Mouse (Mus musculus): ENCODE measurements around the gene Arl9. TPM values are rescaled to one million over a fixed set of nuclear protein-coding genes. Genes with fewer than 3 reads are reported as not detected.

Arl9 gene
- polyA plus RNA-seq, 1 experiment from 2014 or later: 0.37 TPM

DNA sequence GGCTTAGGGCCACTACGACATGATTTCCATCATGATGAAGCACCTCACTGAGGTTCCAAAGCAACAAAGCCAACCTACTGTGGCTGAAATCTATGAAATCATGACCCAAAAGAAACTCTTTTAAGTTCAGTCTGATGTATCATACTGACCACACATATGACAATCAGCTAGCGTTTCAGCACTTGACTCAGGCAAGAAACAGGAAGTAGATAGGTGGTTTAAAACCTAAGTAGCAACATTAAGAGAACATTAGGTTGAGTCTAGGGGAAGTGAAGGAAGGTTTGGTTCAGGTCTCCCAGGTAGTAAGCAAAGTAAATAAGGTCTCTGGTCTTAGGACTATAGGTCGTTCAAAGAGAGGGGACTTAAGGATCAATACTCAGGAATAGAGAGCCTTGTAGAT is 30.4 kb upstream of the Arl9 start:
- WGBS: 72% methylated on average over 3 of the region's 3 CpGs
- Histone ChIP-seq H3K27me3 (ENCODE audit: control insufficient read depth, insufficient read depth, low read length) (no peaks in the 10 kb centered on the region), H3K4me2 (peak overlapping the region; percentile 88), H3K36me3 (ENCODE audit: control insufficient read depth, insufficient read depth, low read length) (peaks cover 7% of the 10 kb centered on the region; the same call in 1 of the 2 replicates), H3K9me3 (ENCODE audit: control insufficient read depth, low read length) (no peaks in the 10 kb centered on the region), H3K4me1 (ENCODE audit: control insufficient read depth, insufficient read depth, low read length) (peaks cover 11% of the 10 kb centered on the region), H3K4me3 (ENCODE audit: low read depth, low read length) (peak overlapping the region; percentile 58), H3K9ac (ENCODE audit: low read length) (peak overlapping the region; percentile 67), H3K27ac (ENCODE audit: low read depth, low read length) (no peak overlapping the region)
- ATAC-seq (ENCODE audit: low FRiP score) (no peak), DNase-seq (ENCODE audit: low spot score, missing footprints) (no peak)

DNA sequence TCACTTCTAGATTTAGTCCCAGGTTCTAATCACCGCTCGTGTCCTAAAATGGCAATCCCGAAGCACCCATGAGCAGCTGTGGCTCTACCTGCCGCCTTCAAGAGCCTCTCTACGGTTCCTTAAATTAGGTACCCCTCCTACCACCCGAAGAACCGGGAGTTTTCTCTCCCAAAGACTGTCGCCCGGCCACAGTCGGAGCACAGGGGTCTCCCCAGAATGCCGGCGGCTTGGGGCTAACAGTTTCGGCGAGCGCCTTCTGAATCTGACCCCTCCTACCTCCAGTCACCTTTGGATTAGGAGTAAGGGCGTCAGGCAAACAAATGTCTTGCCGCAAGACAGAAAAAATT is 29.7 kb upstream of the Arl9 start:
- H3K36me3 ChIP-seq (ENCODE audit: control insufficient read depth, insufficient read depth, low read length): peaks cover 3% of the 10 kb centered on the region; the same call in 1 of the 2 replicates
- H3K27me3 ChIP-seq (ENCODE audit: control insufficient read depth, insufficient read depth, low read length): no peaks in the 10 kb centered on the region
- H3K9me3 ChIP-seq (ENCODE audit: control insufficient read depth, low read length): no peaks in the 10 kb centered on the region
- H3K27ac ChIP-seq (ENCODE audit: low read depth, low read length): no peak overlapping the region
- peak overlapping the region; percentile 58 for H3K4me3 ChIP-seq (ENCODE audit: low read depth, low read length)
- H3K4me2 ChIP-seq: peak overlapping the region; percentile 88
- ATAC-seq (ENCODE audit: low FRiP score) (peak; percentile 57; the same call in 1 of the 2 replicates), DNase-seq (ENCODE audit: low spot score, missing footprints) (no peak)
- H3K4me1 ChIP-seq (ENCODE audit: control insufficient read depth, insufficient read depth, low read length): peaks cover 11% of the 10 kb centered on the region
- H3K9ac ChIP-seq (ENCODE audit: low read length): peak overlapping the region; percentile 67
- 4% methylated on average over 17 of the region's 17 CpGs for WGBS

DNA sequence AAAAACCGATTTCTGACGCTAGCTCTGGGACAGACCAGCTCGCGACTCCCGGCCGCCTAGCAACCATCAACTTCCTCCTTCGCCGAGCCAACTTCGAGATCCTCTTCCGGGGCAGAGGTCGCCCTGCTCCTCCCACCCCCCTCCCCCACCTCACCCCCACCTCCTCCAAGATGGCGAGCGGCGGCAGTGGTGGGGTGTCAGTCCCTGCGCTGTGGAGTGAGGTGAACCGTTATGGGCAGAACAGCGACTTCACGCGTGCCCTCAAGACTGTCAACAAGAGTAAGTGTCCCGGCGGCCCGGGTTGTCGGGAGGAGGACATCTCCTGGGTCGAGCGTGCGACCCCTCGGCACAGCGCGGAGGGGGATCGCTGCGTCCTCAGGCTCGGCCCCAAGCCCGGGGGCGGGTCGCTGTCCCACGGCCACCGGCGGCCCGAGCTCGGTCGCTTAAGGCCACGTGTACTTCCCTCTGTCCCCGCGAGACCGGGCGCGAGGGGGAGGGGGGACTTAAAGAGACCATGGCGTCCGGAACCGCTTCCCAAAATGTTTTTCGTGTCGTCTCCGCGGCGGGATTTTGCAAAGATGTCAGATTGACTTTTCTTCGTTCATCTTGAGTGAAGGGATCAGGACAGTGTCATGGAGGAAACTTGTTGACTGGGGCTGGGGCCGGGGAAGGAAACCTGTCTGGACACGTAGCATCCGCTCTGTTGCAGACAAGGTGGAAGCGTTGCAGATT is 29.1 kb upstream of the Arl9 start, which contains the start of gene Srp72:
Gene Srp72, plus strand, starts transcription at position 130 of the 732 bp plus-strand sequence.
- Histone ChIP-seq H3K4me2 (peak within 1 kb of the TSS; percentile 88), H3K27me3 (ENCODE audit: control insufficient read depth, insufficient read depth, low read length) (no peaks in the 10 kb centered on the region), H3K36me3 (ENCODE audit: control insufficient read depth, insufficient read depth, low read length) (peaks cover 7% of the 10 kb centered on the region; the same call in 1 of the 2 replicates), H3K4me3 (ENCODE audit: low read depth, low read length) (peak within 1 kb of the TSS; percentile 58), H3K9ac (ENCODE audit: low read length) (peak within 1 kb of the TSS; percentile 67), H3K9me3 (ENCODE audit: control insufficient read depth, low read length) (no peaks in the 10 kb centered on the region), H3K27ac (ENCODE audit: low read depth, low read length) (peak within 1 kb of the TSS; percentile 33), H3K4me1 (ENCODE audit: control insufficient read depth, insufficient read depth, low read length) (peaks cover 11% of the 10 kb centered on the region)
- peak; percentile 98 for DNase-seq (ENCODE audit: low spot score, missing footprints)
- peak; percentile 97 for ATAC-seq (ENCODE audit: low FRiP score)
- under 1% methylated on average over 57 of the region's 60 CpGs for WGBS

DNA sequence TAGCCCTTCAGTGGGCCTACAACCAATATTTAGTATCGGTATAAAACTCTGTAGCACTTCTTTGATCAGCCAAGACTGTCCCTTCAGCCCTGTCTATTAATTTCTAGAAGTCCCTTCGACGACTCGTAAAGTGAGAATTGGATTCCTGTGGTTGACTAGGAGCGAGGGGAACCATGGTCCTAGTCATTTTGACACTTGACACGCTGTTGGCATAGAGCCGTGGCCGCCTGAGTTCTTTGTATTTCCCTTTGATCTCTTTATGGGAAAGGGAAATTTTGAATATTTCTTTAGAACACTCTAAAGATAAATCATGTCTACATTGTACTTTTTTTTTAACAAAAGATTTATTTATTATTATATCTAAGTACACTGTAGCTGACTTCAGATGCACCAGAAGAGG is 28.1 kb upstream of the Arl9 start:
- DNase-seq (ENCODE audit: low spot score, missing footprints) (no peak), ATAC-seq (ENCODE audit: low FRiP score) (no peak)
- Histone ChIP-seq H3K4me1 (ENCODE audit: control insufficient read depth, insufficient read depth, low read length) (peaks cover 11% of the 10 kb centered on the region), H3K4me2 (peak overlapping the region; percentile 88), H3K27me3 (ENCODE audit: control insufficient read depth, insufficient read depth, low read length) (no peaks in the 10 kb centered on the region), H3K9ac (ENCODE audit: low read length) (no peak overlapping the region), H3K9me3 (ENCODE audit: control insufficient read depth, low read length) (no peaks in the 10 kb centered on the region), H3K36me3 (ENCODE audit: control insufficient read depth, insufficient read depth, low read length) (peaks cover 13% of the 10 kb centered on the region; the same call in 1 of the 2 replicates), H3K27ac (ENCODE audit: low read depth, low read length) (no peak overlapping the region), H3K4me3 (ENCODE audit: low read depth, low read length) (peak overlapping the region; percentile 58)
- 89% methylated on average over 8 of the region's 8 CpGs for WGBS

DNA sequence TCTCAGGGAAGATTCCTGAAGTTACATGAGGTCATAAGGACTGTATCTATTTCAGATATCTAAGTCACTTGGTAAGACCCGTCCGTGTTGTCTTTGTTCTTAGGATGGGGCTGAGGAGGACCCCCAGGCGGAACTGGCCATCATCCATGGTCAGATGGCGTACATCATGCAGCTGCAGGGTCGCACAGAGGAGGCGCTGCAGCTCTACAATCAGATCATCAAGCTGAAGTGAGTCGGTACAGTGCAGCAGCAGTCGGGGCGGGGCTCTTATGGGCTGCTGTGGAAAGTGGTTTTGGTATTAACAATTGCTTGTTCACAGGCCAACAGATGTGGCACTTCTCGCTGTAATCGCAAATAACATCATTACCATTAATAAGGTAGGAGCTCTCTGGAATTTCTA is 19.8 kb upstream of the Arl9 start:
- H3K9ac ChIP-seq (ENCODE audit: low read length): no peak overlapping the region
- no peaks in the 10 kb centered on the region for H3K27me3 ChIP-seq (ENCODE audit: control insufficient read depth, insufficient read depth, low read length)
- 92% methylated on average over 11 of the region's 11 CpGs for WGBS
- DNase-seq (ENCODE audit: low spot score, missing footprints) (no peak), ATAC-seq (ENCODE audit: low FRiP score) (no peak)
- H3K4me2 ChIP-seq: no peak overlapping the region
- peaks cover 28% of the 10 kb centered on the region for H3K36me3 ChIP-seq (ENCODE audit: control insufficient read depth, insufficient read depth, low read length)
- no peaks in the 10 kb centered on the region for H3K4me1 ChIP-seq (ENCODE audit: control insufficient read depth, insufficient read depth, low read length)
- no peaks in the 10 kb centered on the region for H3K9me3 ChIP-seq (ENCODE audit: control insufficient read depth, low read length)
- no peak overlapping the region for H3K4me3 ChIP-seq (ENCODE audit: low read depth, low read length)
- no peak overlapping the region for H3K27ac ChIP-seq (ENCODE audit: low read depth, low read length)

DNA sequence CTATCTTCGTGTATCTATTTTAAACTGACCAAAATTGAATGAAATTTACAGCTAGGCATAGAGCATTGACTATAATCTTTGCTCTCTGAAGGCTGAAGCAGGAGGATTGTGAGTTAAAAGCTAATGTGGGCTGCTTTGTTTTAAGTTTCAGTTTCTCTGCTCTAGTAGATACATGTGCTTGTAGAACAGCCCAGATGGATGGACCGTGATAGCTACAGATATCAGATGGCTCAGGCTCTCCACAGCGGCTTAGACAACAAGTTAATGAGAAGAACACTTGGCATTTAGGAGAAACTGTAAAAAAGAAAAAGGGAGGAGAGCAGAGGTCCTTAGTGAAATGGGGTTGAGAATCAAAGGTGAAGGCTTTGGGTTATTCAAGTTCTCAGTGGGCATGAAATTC is 13.1 kb upstream of the Arl9 start:
- ATAC-seq (ENCODE audit: low FRiP score) (no peak), DNase-seq (ENCODE audit: low spot score, missing footprints) (no peak)
- peaks cover 11% of the 10 kb centered on the region; the same call in 1 of the 2 replicates for H3K36me3 ChIP-seq (ENCODE audit: control insufficient read depth, insufficient read depth, low read length)
- H3K9ac ChIP-seq (ENCODE audit: low read length): no peak overlapping the region
- H3K4me2 ChIP-seq: no peak overlapping the region
- no peaks in the 10 kb centered on the region for H3K4me1 ChIP-seq (ENCODE audit: control insufficient read depth, insufficient read depth, low read length)
- 96% methylated on average over 3 of the region's 3 CpGs for WGBS
- no peak overlapping the region for H3K4me3 ChIP-seq (ENCODE audit: low read depth, low read length)
- no peaks in the 10 kb centered on the region for H3K27me3 ChIP-seq (ENCODE audit: control insufficient read depth, insufficient read depth, low read length)
- no peaks in the 10 kb centered on the region for H3K9me3 ChIP-seq (ENCODE audit: control insufficient read depth, low read length)
- H3K27ac ChIP-seq (ENCODE audit: low read depth, low read length): no peak overlapping the region

DNA sequence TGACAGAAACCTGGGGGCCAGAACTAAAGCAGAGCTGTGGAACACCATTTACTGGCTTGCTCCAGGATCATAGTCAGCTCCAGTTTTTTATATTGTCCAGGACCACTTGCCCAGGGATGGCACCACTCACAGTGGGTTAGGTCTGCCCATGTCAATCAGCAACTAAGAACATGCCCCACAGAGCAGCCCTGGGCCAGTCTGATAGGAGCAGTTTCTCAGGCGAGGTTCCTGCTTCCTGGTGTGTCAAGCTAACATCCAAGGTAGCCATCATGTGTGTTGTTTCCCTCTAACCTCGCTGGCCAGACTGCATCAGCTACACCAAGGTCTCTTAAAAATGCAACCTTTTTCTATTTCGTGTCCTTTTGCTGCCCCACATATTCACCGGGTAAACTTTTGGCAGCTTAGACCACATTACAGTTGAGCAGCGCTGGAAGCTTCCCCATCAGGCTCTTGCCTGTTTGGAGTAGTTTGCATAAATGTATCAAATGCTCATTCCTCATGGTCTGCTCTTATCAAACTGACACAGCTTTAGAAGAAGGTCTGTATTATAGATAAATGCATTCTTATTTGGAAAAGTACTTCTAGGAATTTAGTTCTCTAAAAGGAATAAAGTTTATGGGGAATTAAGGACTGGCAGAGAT is 10.6 kb upstream of the Arl9 start:
- Histone ChIP-seq H3K27me3 (ENCODE audit: control insufficient read depth, insufficient read depth, low read length) (no peaks in the 10 kb centered on the region), H3K36me3 (ENCODE audit: control insufficient read depth, insufficient read depth, low read length) (peaks cover 20% of the 10 kb centered on the region), H3K4me2 (no peak overlapping the region), H3K4me3 (ENCODE audit: low read depth, low read length) (no peak overlapping the region), H3K9me3 (ENCODE audit: control insufficient read depth, low read length) (no peaks in the 10 kb centered on the region), H3K27ac (ENCODE audit: low read depth, low read length) (no peak overlapping the region), H3K9ac (ENCODE audit: low read length) (no peak overlapping the region), H3K4me1 (ENCODE audit: control insufficient read depth, insufficient read depth, low read length) (no peaks in the 10 kb centered on the region)
- no peak for ATAC-seq (ENCODE audit: low FRiP score)
- DNase-seq (ENCODE audit: low spot score, missing footprints): no peak
- WGBS: 91% methylated on average over 5 of the region's 5 CpGs

DNA sequence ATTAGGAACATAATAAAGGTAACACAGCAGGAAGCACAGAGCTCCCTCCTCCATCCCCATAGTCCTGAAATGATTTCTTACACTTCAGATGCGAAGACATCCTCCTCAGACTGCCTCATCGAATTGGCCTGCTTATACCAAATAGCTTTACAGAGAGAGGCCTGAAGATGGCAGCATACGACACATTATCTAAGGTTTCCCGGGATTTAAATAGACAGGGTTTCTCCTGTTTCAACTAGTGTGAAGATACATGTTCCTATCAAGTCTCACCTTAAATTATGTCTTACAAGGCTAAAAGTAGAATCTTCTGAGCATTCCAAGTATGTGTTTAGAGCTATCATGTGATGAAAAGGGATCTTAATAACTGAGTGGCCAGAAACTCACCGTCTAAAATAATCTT is 5.4 kb upstream of the Arl9 start:
- Histone ChIP-seq H3K36me3 (ENCODE audit: control insufficient read depth, insufficient read depth, low read length) (peaks cover 14% of the 10 kb centered on the region), H3K9ac (ENCODE audit: low read length) (no peak overlapping the region), H3K4me1 (ENCODE audit: control insufficient read depth, insufficient read depth, low read length) (no peaks in the 10 kb centered on the region), H3K4me2 (no peak overlapping the region), H3K9me3 (ENCODE audit: control insufficient read depth, low read length) (no peaks in the 10 kb centered on the region), H3K4me3 (ENCODE audit: low read depth, low read length) (no peak overlapping the region), H3K27ac (ENCODE audit: low read depth, low read length) (no peak overlapping the region), H3K27me3 (ENCODE audit: control insufficient read depth, insufficient read depth, low read length) (no peaks in the 10 kb centered on the region)
- 58% methylated on average over 5 of the region's 5 CpGs for WGBS
- ATAC-seq (ENCODE audit: low FRiP score) (no peak), DNase-seq (ENCODE audit: low spot score, missing footprints) (peak; percentile 85)

DNA sequence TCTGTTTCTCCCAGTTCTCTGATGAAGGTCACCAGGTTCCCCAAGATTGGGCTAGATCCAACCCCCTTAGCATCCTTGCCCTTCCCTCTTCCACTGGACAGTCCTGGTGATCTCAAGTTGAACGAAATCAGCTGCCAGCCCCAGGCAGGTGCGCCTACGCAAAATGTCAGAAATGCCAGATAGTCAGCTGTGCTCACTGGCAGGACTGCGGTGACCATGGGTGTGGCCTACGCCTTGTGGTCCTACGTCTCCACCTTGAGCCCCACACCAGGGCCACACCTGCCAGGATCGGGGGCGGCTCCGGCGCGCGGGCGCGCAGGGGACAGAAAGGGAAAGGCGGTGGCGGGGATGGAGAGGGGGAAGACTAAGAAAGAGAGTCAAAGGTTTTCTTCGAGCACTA is 2.7 kb upstream of the Arl9 start:
- H3K4me3 ChIP-seq (ENCODE audit: low read depth, low read length): no peak overlapping the region
- ATAC-seq (ENCODE audit: low FRiP score) (no peak), DNase-seq (ENCODE audit: low spot score, missing footprints) (no peak)
- peaks cover 7% of the 10 kb centered on the region for H3K36me3 ChIP-seq (ENCODE audit: control insufficient read depth, insufficient read depth, low read length)
- WGBS: 92% methylated on average over 17 of the region's 17 CpGs
- no peaks in the 10 kb centered on the region for H3K9me3 ChIP-seq (ENCODE audit: control insufficient read depth, low read length)
- H3K27me3 ChIP-seq (ENCODE audit: control insufficient read depth, insufficient read depth, low read length): no peaks in the 10 kb centered on the region
- no peak overlapping the region for H3K27ac ChIP-seq (ENCODE audit: low read depth, low read length)
- H3K9ac ChIP-seq (ENCODE audit: low read length): no peak overlapping the region
- no peaks in the 10 kb centered on the region for H3K4me1 ChIP-seq (ENCODE audit: control insufficient read depth, insufficient read depth, low read length)
- no peak overlapping the region for H3K4me2 ChIP-seq

Measured in midbrain, embryonic 11.5 days (tissue).